8 mouse cellular contexts compared by ENCODE assay signal in the genomic region with DNA sequence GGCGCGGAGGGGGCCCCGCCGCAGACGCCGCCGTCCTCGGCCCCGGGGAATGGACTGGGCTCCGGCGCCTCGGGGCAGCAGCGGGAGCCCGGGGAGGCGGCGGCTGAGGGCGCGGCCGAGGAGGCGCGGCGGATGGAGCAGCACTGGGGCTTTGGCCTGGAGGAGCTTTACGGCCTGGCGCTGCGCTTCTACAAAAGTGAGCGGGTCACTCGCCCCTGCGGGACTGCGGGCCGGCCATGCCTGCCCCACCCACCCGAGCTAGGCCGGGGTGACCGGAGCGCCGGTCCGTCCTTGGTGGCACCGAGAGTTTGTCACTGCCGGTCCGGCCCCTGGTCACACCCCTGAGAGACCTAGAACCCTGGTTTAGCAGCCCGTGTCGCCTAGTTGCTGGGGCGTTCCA. TPM values are rescaled to one million over a fixed set of nuclear protein-coding genes. Genes with fewer than 3 reads are reported as not detected.
A peak's percentile ranks its signal among the peaks of the same experiment; 100 is the strongest.
DNase-seq lines count a peak whose midpoint lies in the region; ATAC-seq and TF ChIP-seq lines count a peak whose summit lies in the region.

No protein-coding gene starts in this region.

- H3K36me3 ChIP-seq in E14TG2a.4 (ENCODE audit: insufficient read depth, low read length) = no peaks in the 10 kb centered on the region
- peaks cover 4% of the 10 kb centered on the region for H3K36me3 ChIP-seq in erythroblast, embryonic 14.5 days (ENCODE audit: control insufficient read depth)
- no peaks in the 10 kb centered on the region for H3K36me3 ChIP-seq in limb, embryonic 12.5 days
- no peaks in the 10 kb centered on the region for H3K36me3 ChIP-seq in midbrain, embryonic 13.5 days

- ATAC-seq in limb, embryonic 12.5 days (ENCODE audit: insufficient number of reproducible peaks, insufficient read depth, low FRiP score, low TSS enrichment, low read depth) = peak; percentile 28
- ATAC-seq in midbrain, embryonic 13.5 days = no peak; the same call in 1 of the 2 replicates

- peak overlapping the region; percentile 95 for H3K27ac ChIP-seq in gastrocnemius, adult 2 months
- H3K27ac ChIP-seq in limb, embryonic 12.5 days = peak overlapping the region; percentile 94
- H3K27ac ChIP-seq in midbrain, embryonic 13.5 days = peak overlapping the region; percentile 91

- no peak for TF ChIP-seq CTCF in gastrocnemius, adult 2 months (IDR thresholded peaks at IDR 0.05)
- no peak for TF ChIP-seq CTCF in E14TG2a.4 (conservative IDR thresholded peaks at IDR 0.05; ENCODE audit: low read length)

- peaks cover 35% of the 10 kb centered on the region for H3K4me1 ChIP-seq in E14TG2a.4 (replicated peaks; ENCODE audit: low read depth, low read length)
- peaks cover 84% of the 10 kb centered on the region for H3K4me1 ChIP-seq in erythroblast, embryonic 14.5 days (ENCODE audit: control insufficient read depth)
- H3K4me1 ChIP-seq in limb, embryonic 12.5 days (replicated peaks) = peaks cover 23% of the 10 kb centered on the region
- peaks cover 33% of the 10 kb centered on the region for H3K4me1 ChIP-seq in midbrain, embryonic 13.5 days (replicated peaks)

- H3K27me3 ChIP-seq in E14TG2a.4 (ENCODE audit: insufficient read depth, low read length) = peaks cover 7% of the 10 kb centered on the region; the same call in 1 of the 2 replicates
- H3K27me3 ChIP-seq in erythroblast, embryonic 14.5 days (ENCODE audit: control insufficient read depth) = no peaks in the 10 kb centered on the region
- H3K27me3 ChIP-seq in limb, embryonic 12.5 days = no peaks in the 10 kb centered on the region
- no peaks in the 10 kb centered on the region; the same call in 1 of the 2 replicates for H3K27me3 ChIP-seq in midbrain, embryonic 13.5 days

- intact Hi-C loops in gastrocnemius, adult 2 months (cut with DNase I) = loop anchor here (5.0 kb wide), 1 partner anchor 86 kb away; the partner anchor contains the start of gene H3f3a

- peak overlapping the region; percentile 97 for H3K9ac ChIP-seq in limb, embryonic 12.5 days (replicated peaks)
- H3K9ac ChIP-seq in midbrain, embryonic 13.5 days (replicated peaks) = peak overlapping the region; percentile 98

- no peak for DNase-seq in gastrocnemius, adult 2 months
- DNase-seq in gastrocnemius, adult 18-20 months (ENCODE audit: low spot score) = no peak
- no peak for DNase-seq in layer of hippocampus, adult 11-12 months (ENCODE audit: low spot score)
- no peak for DNase-seq in cerebellum, adult 11 months

- 0% methylated on average over 36 of the region's 42 CpGs for WGBS in limb, embryonic 12.5 days
- WGBS in midbrain, embryonic 13.5 days = 0% methylated on average over 32 of the region's 42 CpGs

- H3K4me3 ChIP-seq in gastrocnemius, adult 2 months = peak overlapping the region; percentile 94
- peak overlapping the region; percentile 94 for H3K4me3 ChIP-seq in E14TG2a.4 (replicated peaks; ENCODE audit: low read length)
- peak overlapping the region; percentile 99 for H3K4me3 ChIP-seq in erythroblast, embryonic 14.5 days (replicated peaks)
- peak overlapping the region; percentile 100 for H3K4me3 ChIP-seq in limb, embryonic 12.5 days (replicated peaks)
- peak overlapping the region; percentile 99 for H3K4me3 ChIP-seq in midbrain, embryonic 13.5 days (replicated peaks)

- H3K9me3 ChIP-seq in E14TG2a.4 (ENCODE audit: low read length) = no peaks in the 10 kb centered on the region
- H3K9me3 ChIP-seq in erythroblast, embryonic 14.5 days (ENCODE audit: control insufficient read depth, low read length) = no peaks in the 10 kb centered on the region
- no peaks in the 10 kb centered on the region for H3K9me3 ChIP-seq in limb, embryonic 12.5 days
- H3K9me3 ChIP-seq in midbrain, embryonic 13.5 days = no peaks in the 10 kb centered on the region

- H3K4me2 ChIP-seq in limb, embryonic 12.5 days = peak overlapping the region; percentile 81
- peak overlapping the region; percentile 85 for H3K4me2 ChIP-seq in midbrain, embryonic 13.5 days (replicated peaks)

RNA-seq across cellular contexts. Expression of gene Acbd3, which starts 0.3 kb away (rescaled TPM):
- 10 to 100 TPM; 13.8 to 16.0 TPM for total RNA-seq in gastrocnemius, adult 2 months (2021)
- total RNA-seq in gastrocnemius, adult 18-20 months (2021) = 10 to 100 TPM; 12.0 to 14.6 TPM
- polyA plus RNA-seq in erythroblast, embryonic 14.5 days (2012) = 0.23 and 0.27 TPM in 2 replicates
- 25.3 and 26.9 TPM in 2 replicates for polyA plus RNA-seq in limb, embryonic 12.5 days (2016; fragmentation: Nextera tagmentation; extraction: Ambion mirVana)
- 21.7 and 24.6 TPM in 2 replicates for polyA plus RNA-seq in midbrain, embryonic 13.5 days (2015; fragmentation: Nextera tagmentation; extraction: Ambion mirVana)

RNA-seq across cellular contexts. Expression of gene Mixl1, which starts 29.3 kb away (rescaled TPM):
- total RNA-seq in gastrocnemius, adult 2 months (2021) = not detected
- not detected for total RNA-seq in gastrocnemius, adult 18-20 months (2021)
- polyA plus RNA-seq in erythroblast, embryonic 14.5 days (2012) = not detected in 2 replicates
- 0.18 and 0.20 TPM in 2 replicates for polyA plus RNA-seq in limb, embryonic 12.5 days (2016; fragmentation: Nextera tagmentation; extraction: Ambion mirVana)
- polyA plus RNA-seq in midbrain, embryonic 13.5 days (2015; fragmentation: Nextera tagmentation; extraction: Ambion mirVana) = not detected in 2 replicates

Comparison
In these comparisons a context has a peak if more than half of its experiments do, and no peak if none do; other contexts are left out.
1. RNA of gene Acbd3, which starts 0.3 kb away (polyA plus RNA-seq): 25.3 to 26.9 TPM in limb, embryonic 12.5 days and 21.7 to 24.6 TPM in midbrain, embryonic 13.5 days; 0.23 to 0.27 TPM in erythroblast, embryonic 14.5 days; every median in the first group is over 10 times any median in the second.
2. Peak in every context shown above with its lines, with median percentiles within 50 percentile points of each other: H3K27ac ChIP-seq and H3K4me3 ChIP-seq.